Mouse (Mus musculus) kidney, adult 2 months (tissue): ENCODE measurements around the gene Cd3d. TPM values are rescaled to one million over a fixed set of nuclear protein-coding genes. Genes with fewer than 3 reads are reported as not detected.
A peak's percentile ranks its signal among the peaks of the same experiment; 100 is the strongest.

Source experiments
- DNase-seq: peaks from one replicate; pipeline ENCODE4 v3.0.0; 2021
- H3K27ac ChIP-seq: fragments of 200-500 bp; 2 replicates; pipeline ENCODE4 v1.5.1; 2012; ENCODE audit warnings: low read depth, low read length, control low read depth, inconsistent platforms; ENCODE audit not compliant: insufficient read depth
- H3K27me3 ChIP-seq: fragments of 200-500 bp; replicated peaks from 2 replicates; pipeline ENCODE4 v1.6.1; 2012; ENCODE audit warnings: mild to moderate bottlenecking, moderate library complexity, low read length, inconsistent platforms; ENCODE audit not compliant: control insufficient read depth, insufficient read depth
- H3K36me3 ChIP-seq: fragments of 200-500 bp; 2 replicates; pipeline ENCODE4 v1.6.1; 2012; ENCODE audit warnings: mild to moderate bottlenecking, moderate library complexity, low read length, inconsistent platforms; ENCODE audit not compliant: control insufficient read depth, insufficient read depth
- H3K4me1 ChIP-seq: fragments of 200-500 bp; 2 replicates; pipeline ENCODE4 v1.6.1; 2011; ENCODE audit warnings: low read length; ENCODE audit not compliant: control insufficient read depth, insufficient read depth
- H3K4me3 ChIP-seq: fragments of 200-500 bp; 2 replicates; pipeline ENCODE4 v1.5.1; 2011; ENCODE audit warnings: mild to moderate bottlenecking, low read depth, low read length, control low read depth; ENCODE audit not compliant: insufficient read depth
- CTCF ChIP-seq: fragments of 200-500 bp; conservative IDR thresholded peaks from 2 replicates; pipeline ENCODE4 v1.5.1; 2011; ENCODE audit warnings: low read depth, mild to moderate bottlenecking, control low read depth, low read length, moderate library complexity, mixed read lengths; ENCODE audit not compliant: insufficient read depth, insufficient read length
- POLR2A ChIP-seq: fragments of 200-500 bp; IDR thresholded peaks from one replicate; pipeline ENCODE4 v1.6.1; 2011; ENCODE audit warnings: low read depth, low read length, control low read depth
- WGBS: fragments of 180-500 bp; shearing (Covaris S2); methylation state at CpG from one replicate; pipeline ENCODE4 v1.1.7; 2018; 5-methylcytosine and 5-hydroxymethylcytosine counted together
- polyA plus RNA-seq: library from polyadenylated mRNA; depleted of rRNA; stranded (reverse); fragments of >200 nt; gene quantifications from 2 replicates; pipeline ENCODE4 v1.2.3, GENCODE M21; 2012; rRNA removed

Cd3d gene
- polyA plus RNA-seq = 0.19 and 2.9 TPM in 2 replicates

DNA sequence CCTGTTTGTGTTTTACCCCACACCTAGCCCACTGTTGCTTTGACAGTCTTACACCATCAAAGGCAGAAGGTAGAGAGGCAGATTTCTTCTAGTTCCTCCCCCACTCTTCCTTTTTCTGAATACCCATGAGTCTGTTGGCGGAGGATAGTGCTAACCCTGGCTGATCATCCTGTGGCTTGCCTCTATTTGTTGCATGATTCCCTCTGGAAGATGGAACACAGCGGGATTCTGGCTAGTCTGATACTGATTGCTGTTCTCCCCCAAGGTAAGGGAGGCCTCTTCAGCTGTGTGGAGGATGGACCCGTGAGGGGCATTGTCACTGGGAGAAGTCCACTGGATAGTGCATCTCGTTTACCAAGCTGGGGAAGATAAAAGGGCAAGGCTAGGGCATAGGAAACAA is at the start of gene Cd3d:
Cd3d (plus strand) TSS at position 111 of the 400 bp plus-strand sequence.
- DNase-seq = no peak
- no peaks in the 10 kb centered on the region for H3K4me1 ChIP-seq
- TF ChIP-seq POLR2A (no peak), CTCF (no peak)
- H3K27me3 ChIP-seq = no peaks in the 10 kb centered on the region
- no peak within 1 kb of the TSS for H3K27ac ChIP-seq
- no peaks in the 10 kb centered on the region for H3K36me3 ChIP-seq
- H3K4me3 ChIP-seq = no peak within 1 kb of the TSS
- 76% methylated on average over 4 of the region's 4 CpGs for WGBS

DNA sequence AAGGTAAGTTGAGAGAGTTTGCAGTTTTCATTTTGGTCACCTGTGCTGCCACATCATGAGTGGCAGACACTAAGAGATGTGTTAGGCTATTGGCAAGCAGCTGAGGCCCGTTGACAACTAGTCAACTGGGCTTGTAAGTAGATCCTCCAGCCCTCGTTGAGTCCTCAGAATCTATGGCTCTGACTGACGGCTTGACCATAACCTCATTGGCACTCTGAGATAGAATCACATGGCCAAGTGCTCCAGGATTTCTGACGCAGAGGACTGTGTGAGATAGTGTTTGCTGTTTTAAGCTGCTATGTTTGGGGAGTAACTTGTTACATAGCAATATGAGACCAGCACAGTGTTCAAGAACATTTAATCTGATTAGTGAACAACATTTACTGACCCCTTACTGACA is 39.8 kb upstream of the Cd3d start:
- Histone ChIP-seq H3K27ac (no peak overlapping the region), H3K36me3 (peaks cover 19% of the 10 kb centered on the region), H3K27me3 (no peaks in the 10 kb centered on the region), H3K4me1 (no peaks in the 10 kb centered on the region), H3K4me3 (no peak overlapping the region)
- no peak for DNase-seq
- no peak for TF ChIP-seq POLR2A
- no peak for TF ChIP-seq CTCF
- WGBS = 85% methylated on average over 4 of the region's 4 CpGs

DNA sequence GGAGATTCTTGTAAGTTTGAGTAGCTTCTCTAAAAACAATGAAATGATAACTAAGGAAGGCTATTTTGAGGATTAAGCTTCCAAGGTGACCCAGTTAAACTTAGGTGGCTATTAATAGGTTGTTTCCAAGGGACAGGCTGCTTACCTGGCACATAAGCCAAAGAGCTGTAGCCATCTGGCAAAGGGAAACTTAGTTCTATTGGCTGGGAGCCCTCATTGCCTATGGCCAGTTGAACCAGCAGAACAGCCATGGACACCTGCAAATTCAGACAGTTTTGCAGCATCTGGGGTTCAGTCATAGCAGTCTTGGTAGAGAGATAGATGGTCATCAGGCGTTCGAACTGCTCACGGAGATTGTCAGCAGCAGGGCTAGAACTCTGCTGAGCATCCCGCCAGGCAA is 39.2 kb upstream of the Cd3d start:
- Histone ChIP-seq H3K4me3 (no peak overlapping the region), H3K27ac (no peak overlapping the region), H3K27me3 (no peaks in the 10 kb centered on the region), H3K36me3 (peaks cover 16% of the 10 kb centered on the region), H3K4me1 (no peaks in the 10 kb centered on the region)
- WGBS = 97% methylated on average over 4 of the region's 4 CpGs
- peak; percentile 40 for DNase-seq
- TF ChIP-seq POLR2A (no peak), CTCF (no peak)

DNA sequence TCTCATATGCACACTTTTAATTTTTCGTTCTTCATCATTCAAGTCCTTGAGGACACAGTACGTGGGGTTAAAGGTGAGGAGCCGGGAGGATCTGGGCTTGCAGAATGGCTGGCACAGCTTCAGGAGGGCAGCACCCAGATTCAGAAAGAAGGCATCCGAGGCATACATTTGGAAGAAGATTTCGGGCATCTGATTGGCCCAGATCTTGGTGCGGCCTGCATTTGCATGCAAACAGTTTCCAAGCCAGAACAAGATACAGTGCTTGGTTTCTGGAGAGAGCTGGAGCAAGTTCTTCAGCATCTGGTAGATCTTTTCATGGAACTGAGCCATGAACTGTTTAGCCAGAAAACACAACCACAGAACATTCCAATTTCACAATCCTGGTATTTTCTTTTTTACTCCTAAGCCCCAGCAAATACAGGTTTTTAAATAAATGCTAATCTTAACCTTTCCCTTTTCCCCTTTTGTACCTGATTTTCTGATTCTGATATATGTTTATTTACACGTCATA is 35.3 kb upstream of the Cd3d start:
- no peak for TF ChIP-seq CTCF
- TF ChIP-seq POLR2A = no peak

DNA sequence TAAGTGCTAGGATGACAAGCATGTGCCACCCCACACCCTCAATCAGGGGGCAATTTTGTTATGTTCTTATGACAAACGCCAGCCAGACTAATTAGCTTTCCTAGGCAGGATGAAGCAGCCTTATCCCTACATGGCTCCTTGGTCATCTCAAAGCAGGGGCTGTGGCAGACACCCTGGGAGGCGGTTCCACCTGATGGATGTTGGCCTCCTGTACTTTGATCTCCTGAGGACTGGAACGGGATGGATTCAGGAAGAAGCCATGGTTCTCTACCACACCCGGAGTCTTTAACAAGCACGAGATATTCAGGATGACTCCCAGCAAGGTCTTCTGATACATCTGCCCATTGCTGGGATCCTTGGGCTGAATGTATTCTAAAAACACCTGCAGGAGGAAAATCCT is 33.8 kb upstream of the Cd3d start:
- Histone ChIP-seq H3K27ac (no peak overlapping the region), H3K4me1 (no peaks in the 10 kb centered on the region), H3K27me3 (no peaks in the 10 kb centered on the region), H3K4me3 (no peak overlapping the region), H3K36me3 (peaks cover 19% of the 10 kb centered on the region)
- WGBS = 59% methylated on average over 5 of the region's 5 CpGs
- peak; percentile 56 for DNase-seq
- TF ChIP-seq POLR2A = no peak
- TF ChIP-seq CTCF = no peak

More for the DNA sequence above, 35.3 kb upstream of the Cd3d start:
- no peak for DNase-seq
- Histone ChIP-seq H3K4me1 (no peaks in the 10 kb centered on the region), H3K4me3 (no peak overlapping the region), H3K36me3 (peaks cover 19% of the 10 kb centered on the region), H3K27ac (no peak overlapping the region), H3K27me3 (no peaks in the 10 kb centered on the region)
- 83% methylated on average over 7 of the region's 7 CpGs for WGBS

DNA sequence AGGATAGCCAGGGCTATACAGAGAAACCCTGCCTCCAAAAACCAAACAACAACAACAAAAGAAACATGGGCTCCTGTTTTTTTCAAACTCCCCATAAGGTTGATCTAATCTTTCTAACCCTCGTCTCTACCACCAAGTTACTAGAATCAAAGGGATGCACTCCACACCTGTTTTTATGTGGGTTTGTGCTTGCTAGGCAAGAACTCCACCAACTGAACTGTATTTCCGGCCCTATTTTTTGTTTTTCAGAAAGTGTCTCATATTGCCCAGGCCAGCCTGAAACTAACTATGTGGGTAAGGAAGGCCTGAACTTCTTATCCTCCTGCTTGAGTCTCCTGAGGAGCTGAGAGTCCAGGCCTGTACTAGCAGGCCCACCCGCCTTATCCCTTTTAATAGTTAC is 27.2 kb upstream of the Cd3d start:
- no peak overlapping the region for H3K4me3 ChIP-seq
- DNase-seq = no peak
- no peak overlapping the region for H3K27ac ChIP-seq
- TF ChIP-seq CTCF (no peak), POLR2A (no peak)
- H3K27me3 ChIP-seq = no peaks in the 10 kb centered on the region
- no peaks in the 10 kb centered on the region for H3K4me1 ChIP-seq
- WGBS = 87% methylated on average over 3 of the region's 3 CpGs
- peaks cover 13% of the 10 kb centered on the region for H3K36me3 ChIP-seq

DNA sequence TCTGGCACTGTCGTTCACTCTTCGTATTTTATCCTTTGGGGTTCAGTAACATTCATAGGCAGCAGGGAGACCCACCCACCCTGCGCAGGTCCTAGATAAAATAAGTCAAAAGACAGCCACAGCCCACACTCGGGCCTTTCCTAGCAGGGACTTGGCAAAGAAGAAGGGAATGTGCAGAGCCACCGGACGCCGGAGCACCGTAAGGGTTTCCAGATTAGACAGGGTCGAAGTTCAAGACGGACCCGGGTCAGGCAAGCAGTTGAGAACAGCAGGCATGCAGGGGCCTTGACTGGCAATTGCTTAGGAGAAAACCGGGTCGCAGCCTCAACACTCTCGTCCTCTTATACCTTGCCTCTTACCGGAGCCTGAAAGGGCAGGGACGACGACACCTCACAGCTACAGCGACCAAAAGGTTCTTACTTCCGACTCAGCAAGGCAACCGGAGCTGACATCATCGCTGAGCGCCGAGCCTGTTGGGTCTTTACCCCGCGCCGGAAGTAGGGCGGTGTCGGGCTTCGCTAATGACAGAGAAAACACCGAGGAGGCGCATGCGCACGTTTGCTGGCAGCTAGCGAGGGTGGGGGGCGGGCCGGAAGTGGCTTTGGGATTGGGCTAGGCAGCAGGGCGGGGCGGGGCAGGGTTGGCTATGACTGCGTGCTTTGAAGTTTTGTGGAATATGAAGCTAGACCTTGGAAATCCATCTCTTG is 16.3 kb upstream of the Cd3d start, which contains the start of gene Ube4a:
Ube4a (minus strand) TSS at position 475 of the 707 bp plus-strand sequence.
- Histone ChIP-seq H3K4me3 (peak within 1 kb of the TSS; percentile 93), H3K36me3 (peaks cover 4% of the 10 kb centered on the region), H3K27me3 (no peaks in the 10 kb centered on the region), H3K4me1 (peaks cover 6% of the 10 kb centered on the region; the same call in 1 of the 2 replicates), H3K27ac (peak within 1 kb of the TSS; percentile 98)
- DNase-seq = peak; percentile 99
- TF ChIP-seq CTCF (no peak), POLR2A (peak; percentile 79)
- WGBS = under 1% methylated on average over 39 of the region's 39 CpGs
